Mouse (Mus musculus) liver, embryonic 14.5 days (tissue): ENCODE data around the gene Col18a1.

Source experiments
- CTCF ChIP-seq: IDR thresholded peaks from 2 replicates; pipeline ENCODE4 v1.5.1; 2016; ENCODE audit warnings: antibody characterized with exemption, low read depth, control low read depth
- EP300 ChIP-seq: IDR thresholded peaks from 2 replicates; pipeline ENCODE4 v1.6.1; 2016; ENCODE audit warnings: antibody characterized with exemption, low read depth

- TF ChIP-seq CTCF = no peak
- no peak for TF ChIP-seq EP300
Observed at GRCm38 (mm10) chr10:77203960-77204359, 37.6 kb upstream of the Col18a1 start.
